Mouse (Mus musculus) midbrain, postnatal 0 days (tissue): ENCODE measurements around the gene Pou6f2. TPM values are rescaled to one million over a fixed set of nuclear protein-coding genes. Genes with fewer than 3 reads are reported as not detected.
A peak's percentile ranks its signal among the peaks of the same experiment; 100 is the strongest.

Experiments used
- ATAC-seq: fragments of 200-750 bp; cut with Nextera tagmentation; 2 replicates; pipeline ENCODE4 v1.8.0; 2017; ENCODE audit warnings: moderate number of reproducible peaks, mild to moderate bottlenecking, moderate TSS enrichment, moderate library complexity; ENCODE audit not compliant: low FRiP score
- DNase-seq: peaks from one replicate; pipeline ENCODE4 v3.0.0-alpha.2; 2015; ENCODE audit warnings: low spot score
- H3K27ac ChIP-seq: fragments of 300-500 bp; sonication (generic); 2 replicates; pipeline ENCODE4 v1.5.1; 2014; ENCODE audit warnings: low read depth, mild to moderate bottlenecking, low read length, mixed read lengths
- H3K27me3 ChIP-seq: fragments of 300-500 bp; sonication (generic); 2 replicates; pipeline ENCODE4 v1.6.1; 2014; ENCODE audit warnings: low read length, control low read depth, mixed read lengths; ENCODE audit not compliant: insufficient read depth
- H3K36me3 ChIP-seq: fragments of 300-500 bp; sonication (generic); 2 replicates; pipeline ENCODE4 v1.6.1; 2014; ENCODE audit warnings: low read length, control low read depth, mixed read lengths; ENCODE audit not compliant: insufficient read depth
- H3K4me1 ChIP-seq: fragments of 300-500 bp; sonication (generic); 2 replicates; pipeline ENCODE4 v1.6.1; 2014; ENCODE audit warnings: mild to moderate bottlenecking, control low read depth, antibody characterized with exemption, low read length, mixed read lengths; ENCODE audit not compliant: insufficient read depth
- H3K4me2 ChIP-seq: fragments of 300-500 bp; sonication (generic); 2 replicates; pipeline ENCODE4 v1.6.1; 2014; ENCODE audit warnings: low read depth, mild to moderate bottlenecking, low read length, mixed read lengths; ENCODE audit not compliant: poor library complexity, severe bottlenecking
- H3K4me3 ChIP-seq: fragments of 300-500 bp; sonication (generic); 2 replicates; pipeline ENCODE4 v1.5.1; 2014; ENCODE audit warnings: low read depth, mild to moderate bottlenecking, low read length, moderate library complexity
- H3K9ac ChIP-seq: fragments of 300-500 bp; sonication (generic); replicated peaks from 2 replicates; pipeline ENCODE4 v1.6.1; 2014; ENCODE audit warnings: mild to moderate bottlenecking, low read length, moderate library complexity, mixed read lengths; ENCODE audit not compliant: poor library complexity, severe bottlenecking
- H3K9me3 ChIP-seq: fragments of 300-500 bp; sonication (generic); 2 replicates; pipeline ENCODE4 v1.6.1; 2016; ENCODE audit warnings: low read length, control low read depth
- CTCF ChIP-seq: IDR thresholded peaks from 2 replicates; pipeline ENCODE4 v1.5.1; 2016; ENCODE audit warnings: antibody characterized with exemption, mild to moderate bottlenecking
- WGBS: fragments of 180-500 bp; shearing (Covaris S2); extraction: QIAGEN DNeasy Blood & Tissue Kit; methylation state at CpG from one replicate; pipeline ENCODE4 v1.1.7; 2014; 5-methylcytosine and 5-hydroxymethylcytosine counted together
- polyA plus RNA-seq: library from polyadenylated mRNA; unstranded; fragments of >200 nt; fragmentation: Nextera tagmentation; extraction: Ambion mirVana; gene quantifications from 2 replicates; pipeline ENCODE4 v1.2.1, GENCODE M21; 2015
- total RNA-seq: library from RNA; depleted of rRNA; stranded (reverse); fragments of >200 nt; gene quantifications from 2 replicates; pipeline ENCODE4 v1.2.3, GENCODE M21; 2014

Gene Pou6f2
- total and polyA plus RNA-seq, 2 experiments from 2014 or later, result 1.8 to 14.1 TPM

DNA sequence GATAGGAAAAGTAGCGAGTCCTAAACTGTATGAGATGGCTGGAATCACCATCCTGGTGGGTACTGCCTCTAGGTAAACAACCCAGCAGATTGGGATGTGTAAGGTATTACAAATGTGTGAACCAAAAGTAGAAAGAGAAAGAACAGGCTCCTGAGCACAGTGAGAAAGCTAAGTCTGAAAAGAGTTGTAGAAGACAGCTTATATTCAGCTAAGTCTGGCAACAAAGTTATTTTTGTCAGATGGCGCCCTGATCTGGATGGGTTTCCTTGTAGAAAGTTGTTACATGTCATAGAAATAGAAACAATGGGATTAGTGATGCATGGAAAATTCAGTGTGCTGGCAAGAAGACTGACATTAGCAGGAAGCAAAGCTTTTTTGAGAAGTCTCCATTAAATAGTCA lies 59.5 kb downstream of the Pou6f2 start:
- no peak for TF ChIP-seq CTCF
- H3K9ac ChIP-seq, result no peak overlapping the region
- ATAC-seq (no peak), DNase-seq (no peak)
- H3K9me3 ChIP-seq, result no peaks in the 10 kb centered on the region
- no peak overlapping the region for H3K4me2 ChIP-seq
- H3K36me3 ChIP-seq, result no peaks in the 10 kb centered on the region
- H3K27ac ChIP-seq, result no peak overlapping the region
- WGBS, result 68% methylated on average over 2 of the region's 2 CpGs
- no peaks in the 10 kb centered on the region for H3K27me3 ChIP-seq
- no peaks in the 10 kb centered on the region for H3K4me1 ChIP-seq
- no peak overlapping the region for H3K4me3 ChIP-seq

DNA sequence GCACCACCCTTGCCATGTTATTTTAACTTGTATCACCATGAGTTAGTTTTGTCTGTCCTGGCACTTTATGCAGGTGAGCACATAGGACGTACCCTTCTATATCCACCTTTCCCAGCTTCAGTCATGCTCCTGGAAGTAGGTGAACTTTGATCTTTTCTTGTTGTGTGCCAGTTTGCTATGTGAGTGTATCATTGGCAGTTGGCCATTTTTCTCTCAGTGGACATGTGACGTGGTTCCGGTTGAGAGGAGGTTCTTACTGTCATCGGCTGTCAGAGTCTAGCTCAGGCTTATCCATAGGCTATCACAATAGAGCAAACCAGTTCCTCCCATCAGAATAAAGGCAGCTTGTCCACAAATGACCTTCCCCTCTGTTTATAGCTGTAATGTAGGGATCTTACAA lies 63.5 kb downstream of the Pou6f2 start:
- TF ChIP-seq CTCF, result no peak
- DNase-seq (no peak), ATAC-seq (no peak)
- WGBS, result 85% methylated on average over 4 of the region's 4 CpGs
- H3K4me3 ChIP-seq, result no peak overlapping the region
- no peak overlapping the region for H3K27ac ChIP-seq
- no peak overlapping the region for H3K4me2 ChIP-seq
- H3K36me3 ChIP-seq, result no peaks in the 10 kb centered on the region
- H3K4me1 ChIP-seq, result no peaks in the 10 kb centered on the region
- H3K27me3 ChIP-seq, result no peaks in the 10 kb centered on the region
- no peak overlapping the region for H3K9ac ChIP-seq
- H3K9me3 ChIP-seq, result no peaks in the 10 kb centered on the region

DNA sequence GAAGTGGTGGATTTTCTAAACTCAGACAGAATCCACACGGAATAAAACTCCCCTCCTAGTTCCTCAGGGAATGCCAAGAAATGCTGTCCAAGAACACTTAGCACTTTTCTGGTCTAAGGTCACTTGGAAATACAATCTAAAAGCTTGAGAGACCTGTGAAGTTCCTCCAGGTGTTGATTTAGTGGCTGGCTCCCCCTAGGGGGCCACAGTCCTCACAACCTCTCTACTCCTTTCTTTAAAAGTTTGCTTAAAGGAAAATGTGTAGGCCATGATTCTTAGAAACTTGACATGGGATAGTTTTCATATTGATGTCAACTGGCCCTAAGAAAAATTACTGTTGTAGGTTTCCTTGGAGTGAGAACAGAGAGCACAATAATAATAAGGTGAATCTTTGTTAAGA lies 64.9 kb downstream of the Pou6f2 start:
- no peak for ATAC-seq
- DNase-seq, result no peak
- no peak overlapping the region for H3K27ac ChIP-seq

DNA sequence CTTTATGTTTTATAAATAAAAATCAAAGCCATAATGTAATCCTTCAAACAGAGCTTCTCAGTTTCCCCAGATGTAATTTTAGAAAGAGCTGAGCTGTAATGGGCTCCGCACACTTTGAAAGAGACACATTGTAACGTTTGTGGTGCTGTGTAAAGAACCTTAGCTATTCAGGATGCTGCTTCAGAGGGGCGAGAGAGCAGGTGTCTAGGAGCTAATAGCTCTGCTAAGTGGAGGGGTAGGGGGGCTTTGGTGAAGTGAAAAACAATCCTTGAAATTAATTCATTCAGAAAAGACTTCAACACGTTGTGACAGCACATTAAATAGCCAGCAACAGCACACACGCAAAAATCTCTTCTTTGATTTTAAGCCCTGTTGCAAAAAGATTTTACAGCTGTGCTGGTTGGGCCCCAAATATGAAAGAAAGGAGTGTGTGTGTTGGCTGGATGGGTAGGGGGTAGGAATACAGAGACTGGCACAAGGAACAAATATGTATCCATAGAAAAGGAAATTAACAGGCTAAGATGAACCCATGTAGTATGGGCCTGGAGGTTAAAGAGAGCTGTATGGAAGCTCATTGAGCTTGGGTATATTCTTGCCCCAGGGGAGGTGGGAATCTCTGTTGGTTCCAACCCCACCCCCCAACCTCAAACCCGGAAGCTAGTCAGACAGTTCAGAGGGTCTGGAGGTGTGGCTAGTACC lies 73.4 kb downstream of the Pou6f2 start:
- Histone ChIP-seq H3K4me1 (no peaks in the 10 kb centered on the region), H3K27me3 (no peaks in the 10 kb centered on the region), H3K27ac (no peak overlapping the region), H3K36me3 (no peaks in the 10 kb centered on the region), H3K4me3 (no peak overlapping the region), H3K9ac (no peak overlapping the region), H3K9me3 (no peaks in the 10 kb centered on the region), H3K4me2 (no peak overlapping the region)
- 26% methylated on average over 6 of the region's 6 CpGs for WGBS
- TF ChIP-seq CTCF, result no peak
- 0 out of 2 replicates have a peak, but pooled peaks have one; percentile 21 for ATAC-seq
- DNase-seq, result peak; percentile 5

More for the DNA sequence above, 64.9 kb downstream of the Pou6f2 start:
- no peak overlapping the region for H3K4me2 ChIP-seq
- H3K4me1 ChIP-seq, result no peaks in the 10 kb centered on the region
- H3K36me3 ChIP-seq, result no peaks in the 10 kb centered on the region
- no peak overlapping the region for H3K4me3 ChIP-seq
- no peaks in the 10 kb centered on the region for H3K9me3 ChIP-seq
- no peaks in the 10 kb centered on the region for H3K27me3 ChIP-seq
- WGBS, result 47% methylated on average over 1 of the region's 1 CpGs
- peak; percentile 36 for TF ChIP-seq CTCF
- no peak overlapping the region for H3K9ac ChIP-seq

DNA sequence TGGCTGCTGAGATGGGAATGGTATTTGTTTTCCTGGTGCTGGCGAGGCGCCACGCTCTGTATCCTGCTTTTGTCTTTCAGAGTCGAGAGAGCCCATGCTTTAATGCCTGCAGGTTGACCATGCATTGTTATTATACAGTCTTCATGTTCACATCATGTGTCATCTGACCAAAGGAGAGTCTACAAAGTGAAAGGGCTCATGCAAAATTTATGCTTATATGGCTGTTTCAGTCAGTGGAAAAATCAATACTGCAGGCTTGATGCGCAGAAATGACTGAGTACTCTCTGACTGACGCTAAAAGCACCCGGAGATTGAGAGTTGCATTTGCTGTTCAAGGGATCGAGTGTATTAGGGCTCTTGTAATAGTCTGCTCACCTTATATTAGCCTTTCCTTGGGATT lies 74.1 kb downstream of the Pou6f2 start:
- DNase-seq (peak; percentile 17), ATAC-seq (peak; percentile 61)
- Histone ChIP-seq H3K27me3 (no peaks in the 10 kb centered on the region), H3K4me2 (no peak overlapping the region), H3K9me3 (no peaks in the 10 kb centered on the region), H3K27ac (no peak overlapping the region), H3K4me3 (no peak overlapping the region), H3K36me3 (no peaks in the 10 kb centered on the region), H3K4me1 (no peaks in the 10 kb centered on the region), H3K9ac (no peak overlapping the region)
- WGBS, result 37% methylated on average over 8 of the region's 8 CpGs
- TF ChIP-seq CTCF, result no peak

DNA sequence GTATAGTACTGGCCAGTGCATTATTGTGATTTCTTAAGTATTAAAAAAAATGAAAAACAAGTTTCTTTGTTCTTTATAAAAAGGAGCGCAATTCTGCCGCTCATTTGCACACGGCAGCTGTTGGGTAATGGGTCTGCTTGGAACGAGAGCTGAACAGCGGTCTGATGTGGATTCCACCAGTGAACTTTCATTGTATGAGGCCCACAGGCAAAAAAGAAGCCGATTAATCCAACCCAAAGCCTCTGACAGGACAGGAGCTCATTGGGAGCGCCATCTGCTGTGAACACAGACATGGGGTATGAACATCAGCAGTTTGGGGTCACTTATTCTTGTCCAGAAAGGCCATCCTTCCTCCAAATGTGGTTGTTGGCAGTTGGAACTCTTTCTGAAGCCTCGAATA lies 84.9 kb downstream of the Pou6f2 start:
- WGBS, result 38% methylated on average over 8 of the region's 8 CpGs
- no peak overlapping the region for H3K9ac ChIP-seq
- no peak for TF ChIP-seq CTCF
- ATAC-seq (no peak), DNase-seq (no peak)
- H3K27me3 ChIP-seq, result no peaks in the 10 kb centered on the region
- H3K9me3 ChIP-seq, result no peaks in the 10 kb centered on the region
- no peaks in the 10 kb centered on the region for H3K4me1 ChIP-seq
- no peak overlapping the region for H3K4me3 ChIP-seq
- H3K27ac ChIP-seq, result no peak overlapping the region
- H3K4me2 ChIP-seq, result no peak overlapping the region
- no peaks in the 10 kb centered on the region for H3K36me3 ChIP-seq
